Mouse (Mus musculus): ENCODE data around the gene Cdipt. TPM values are rescaled to one million over a fixed set of nuclear protein-coding genes. Genes with fewer than 3 reads are reported as not detected.
A peak's percentile ranks its signal among the peaks of the same experiment; 100 is the strongest.

Gene Cdipt
- total and polyA plus RNA-seq, 2 experiments from 2014 or later = 142 to 244 TPM

- Histone ChIP-seq H3K27me3 (ENCODE audit: insufficient read depth, low read length) (no peaks in the 10 kb centered on the region), H3K4me1 (ENCODE audit: insufficient read depth, low read length) (peaks cover 27% of the 10 kb centered on the region), H3K36me3 (ENCODE audit: insufficient read depth, low read length) (peaks cover 15% of the 10 kb centered on the region), H3K4me3 (ENCODE audit: low read depth, low read length) (peak overlapping the region; percentile 90), H3K4me2 (ENCODE audit: low read depth, low read length, poor library complexity, severe bottlenecking) (peak overlapping the region; percentile 76), H3K9ac (replicated peaks; ENCODE audit: low read length, poor library complexity, severe bottlenecking) (peak overlapping the region; percentile 96), H3K27ac (ENCODE audit: low read depth, low read length) (peak overlapping the region; percentile 99), H3K9me3 (ENCODE audit: low read length) (no peaks in the 10 kb centered on the region)
- ATAC-seq (ENCODE audit: low FRiP score) (peak; percentile 59; the same call in 1 of the 2 replicates), DNase-seq (ENCODE audit: low spot score) (peak; percentile 91)
- 1% methylated on average over 29 of the region's 30 CpGs for WGBS
- TF ChIP-seq CTCF (IDR thresholded peaks at IDR 0.05) = peak; percentile 72
Observed at GRCm38 (mm10) chr7:127024755-127025555, 49.2 kb downstream of the Cdipt start.

- Histone ChIP-seq H3K9me3 (ENCODE audit: low read length) (no peaks in the 10 kb centered on the region), H3K4me1 (ENCODE audit: insufficient read depth, low read length) (peaks cover 21% of the 10 kb centered on the region), H3K9ac (replicated peaks; ENCODE audit: low read length, poor library complexity, severe bottlenecking) (peak overlapping the region; percentile 96), H3K27me3 (ENCODE audit: insufficient read depth, low read length) (no peaks in the 10 kb centered on the region), H3K4me2 (ENCODE audit: low read depth, low read length, poor library complexity, severe bottlenecking) (peak overlapping the region; percentile 76), H3K27ac (ENCODE audit: low read depth, low read length) (peak overlapping the region; percentile 99), H3K36me3 (ENCODE audit: insufficient read depth, low read length) (peaks cover 15% of the 10 kb centered on the region), H3K4me3 (ENCODE audit: low read depth, low read length) (peak overlapping the region; percentile 90)
- ATAC-seq (ENCODE audit: low FRiP score) (no peak), DNase-seq (ENCODE audit: low spot score) (peak; percentile 36)
- no peak for TF ChIP-seq CTCF (IDR thresholded peaks at IDR 0.05)
- WGBS = under 1% methylated on average over 39 of the region's 65 CpGs
Observed at GRCm38 (mm10) chr7:127025556-127026160, 49.9 kb downstream of the Cdipt start.

GRCm38 (mm10) chr7:127026161-127026600 is 50.5 kb downstream of the Cdipt start:
- Histone ChIP-seq H3K36me3 (ENCODE audit: insufficient read depth, low read length) (peaks cover 15% of the 10 kb centered on the region), H3K9me3 (ENCODE audit: low read length) (no peaks in the 10 kb centered on the region), H3K27me3 (ENCODE audit: insufficient read depth, low read length) (no peaks in the 10 kb centered on the region), H3K27ac (ENCODE audit: low read depth, low read length) (peak overlapping the region; percentile 99), H3K4me1 (ENCODE audit: insufficient read depth, low read length) (peaks cover 21% of the 10 kb centered on the region), H3K9ac (replicated peaks; ENCODE audit: low read length, poor library complexity, severe bottlenecking) (peak overlapping the region; percentile 96), H3K4me3 (ENCODE audit: low read depth, low read length) (peak overlapping the region; percentile 90), H3K4me2 (ENCODE audit: low read depth, low read length, poor library complexity, severe bottlenecking) (peak overlapping the region; percentile 76)
- WGBS = under 1% methylated on average over 16 of the region's 48 CpGs
- ATAC-seq (ENCODE audit: low FRiP score) (0 out of 2 replicates have a peak, but pooled peaks have one; percentile 4), DNase-seq (ENCODE audit: low spot score) (peak; percentile 57)
- TF ChIP-seq CTCF (IDR thresholded peaks at IDR 0.05) = no peak

- 0 out of 2 replicates have a peak, but pooled peaks have one; percentile 1 for ATAC-seq (ENCODE audit: low FRiP score)
Observed at GRCm38 (mm10) chr7:127026616-127026983, 50.9 kb downstream of the Cdipt start.

GRCm38 (mm10) chr7:127026984-127027726 is 51.4 kb downstream of the Cdipt start, which contains the start of gene Maz:
TSS of gene Maz (minus strand) at chr7:127027037.
- TF ChIP-seq CTCF (IDR thresholded peaks at IDR 0.05) = no peak
- Histone ChIP-seq H3K9me3 (ENCODE audit: low read length) (no peaks in the 10 kb centered on the region), H3K9ac (replicated peaks; ENCODE audit: low read length, poor library complexity, severe bottlenecking) (peak within 1 kb of the TSS; percentile 96), H3K27me3 (ENCODE audit: insufficient read depth, low read length) (no peaks in the 10 kb centered on the region), H3K4me2 (ENCODE audit: low read depth, low read length, poor library complexity, severe bottlenecking) (peak within 1 kb of the TSS; percentile 76), H3K4me1 (ENCODE audit: insufficient read depth, low read length) (peaks cover 21% of the 10 kb centered on the region), H3K4me3 (ENCODE audit: low read depth, low read length) (peak within 1 kb of the TSS; percentile 90), H3K27ac (ENCODE audit: low read depth, low read length) (peak within 1 kb of the TSS; percentile 99), H3K36me3 (ENCODE audit: insufficient read depth, low read length) (peaks cover 15% of the 10 kb centered on the region)
- peak; percentile 100 for DNase-seq (ENCODE audit: low spot score)
- under 1% methylated on average over 47 of the region's 63 CpGs for WGBS
- peak; percentile 94 for ATAC-seq (ENCODE audit: low FRiP score)

More at GRCm38 (mm10) chr7:127026616-127026983, 50.9 kb downstream of the Cdipt start:
- Histone ChIP-seq H3K27ac (ENCODE audit: low read depth, low read length) (peak overlapping the region; percentile 99), H3K9ac (replicated peaks; ENCODE audit: low read length, poor library complexity, severe bottlenecking) (peak overlapping the region; percentile 96), H3K9me3 (ENCODE audit: low read length) (no peaks in the 10 kb centered on the region), H3K27me3 (ENCODE audit: insufficient read depth, low read length) (no peaks in the 10 kb centered on the region), H3K36me3 (ENCODE audit: insufficient read depth, low read length) (peaks cover 15% of the 10 kb centered on the region), H3K4me2 (ENCODE audit: low read depth, low read length, poor library complexity, severe bottlenecking) (peak overlapping the region; percentile 76), H3K4me1 (ENCODE audit: insufficient read depth, low read length) (peaks cover 21% of the 10 kb centered on the region), H3K4me3 (ENCODE audit: low read depth, low read length) (peak overlapping the region; percentile 90)
- DNase-seq (ENCODE audit: low spot score) = no peak
- no CpG with 5 or more reads among the region's 48 CpGs for WGBS
- no peak for TF ChIP-seq CTCF (IDR thresholded peaks at IDR 0.05)
